Mouse (Mus musculus) liver, adult 2 months (tissue): Measurements from ENCODE around the gene Il4i1. TPM values are rescaled to one million over a fixed set of nuclear protein-coding genes. Genes with fewer than 3 reads are reported as not detected.
A peak's percentile ranks its signal among the peaks of the same experiment; 100 is the strongest.

Experiments used
- DNase-seq: peaks from one replicate; pipeline ENCODE4 v3.0.0-alpha.2; 2011; ENCODE audit warnings: low read depth, low spot score; ENCODE audit errors: extremely low read depth
- H3K27ac ChIP-seq: fragments of 200-500 bp; replicated peaks from 2 replicates; pipeline ENCODE4 v1.5.1; 2012; ENCODE audit warnings: low read depth, mild to moderate bottlenecking, control low read depth, inconsistent platforms, low read length; ENCODE audit not compliant: insufficient read depth
- H3K27me3 ChIP-seq: fragments of 200-500 bp; 2 replicates; pipeline ENCODE4 v1.6.1; 2012; ENCODE audit warnings: mild to moderate bottlenecking, moderate library complexity, low read length, inconsistent platforms; ENCODE audit not compliant: control insufficient read depth, insufficient read depth
- H3K36me3 ChIP-seq: fragments of 200-500 bp; 2 replicates; pipeline ENCODE4 v1.6.1; 2012; ENCODE audit warnings: low read length, inconsistent platforms; ENCODE audit not compliant: control insufficient read depth, insufficient read depth
- H3K4me1 ChIP-seq: fragments of 200-500 bp; 2 replicates; pipeline ENCODE4 v1.6.1; 2011; ENCODE audit warnings: low read length; ENCODE audit not compliant: control insufficient read depth, insufficient read depth
- H3K4me3 ChIP-seq: fragments of 200-500 bp; 2 replicates; pipeline ENCODE4 v1.5.1; 2011; ENCODE audit warnings: low read depth, mild to moderate bottlenecking, control low read depth, low read length, moderate library complexity; ENCODE audit not compliant: insufficient read depth
- H3K79me2 ChIP-seq: fragments of 200-500 bp; 2 replicates; pipeline ENCODE4 v1.6.1; 2012; ENCODE audit warnings: inconsistent platforms, mild to moderate bottlenecking, low read length, moderate library complexity; ENCODE audit not compliant: control insufficient read depth, insufficient read depth
- H3K9ac ChIP-seq: fragments of 200-500 bp; 2 replicates; pipeline ENCODE4 v1.6.1; 2012; ENCODE audit warnings: low read depth, mild to moderate bottlenecking, control low read depth, inconsistent platforms, low read length
- CTCF ChIP-seq: fragments of 200-500 bp; IDR thresholded peaks from 2 replicates; pipeline ENCODE4 v1.5.1; 2011; ENCODE audit warnings: low read depth, low read length, control low read depth
- POLR2A ChIP-seq: fragments of 200-500 bp; IDR thresholded peaks from 2 replicates; pipeline ENCODE4 v1.6.1; 2011; ENCODE audit warnings: low read length, control low read depth; ENCODE audit not compliant: insufficient read depth; ENCODE audit errors: extremely low read depth
- WGBS: fragments of 180-500 bp; shearing (Covaris S2); methylation state at CpG from one replicate; pipeline ENCODE4 v1.1.7; 2018; 5-methylcytosine and 5-hydroxymethylcytosine counted together
- polyA plus RNA-seq: library from polyadenylated mRNA; depleted of rRNA; stranded (reverse); fragments of >200 nt; gene quantifications from 2 replicates; pipeline ENCODE4 v1.2.3, GENCODE M21; 2012
- total RNA-seq: library from RNA; depleted of rRNA; stranded (reverse); fragments of >200 nt; gene quantifications from 2 replicates; pipeline ENCODE4 v1.2.3, GENCODE M21; 2014

Gene Il4i1
- total and polyA plus RNA-seq, 2 experiments = 0.65 to 1.7 TPM

- TF ChIP-seq POLR2A (peak; percentile 73), CTCF (no peak)
- WGBS = 3% methylated on average over 45 of the region's 45 CpGs
- H3K4me3 ChIP-seq = peak overlapping the region; percentile 85
Measured at GRCm38 (mm10) chr7:44854356-44855031, 38.3 kb downstream of the Il4i1 start.

GRCm38 (mm10) chr7:44855036-44855435 lies 38.8 kb downstream of the Il4i1 start:
- peaks cover 14% of the 10 kb centered on the region; the same call in 1 of the 2 replicates for H3K79me2 ChIP-seq
- peaks cover 26% of the 10 kb centered on the region for H3K4me1 ChIP-seq
- WGBS = 11% methylated on average over 10 of the region's 10 CpGs
- H3K4me3 ChIP-seq = peak overlapping the region; percentile 85
- H3K36me3 ChIP-seq = no peaks in the 10 kb centered on the region
- TF ChIP-seq POLR2A = no peak
- H3K27ac ChIP-seq = peak overlapping the region; percentile 98
- no peaks in the 10 kb centered on the region for H3K27me3 ChIP-seq
- no peak for DNase-seq
- H3K9ac ChIP-seq = peak overlapping the region; percentile 87

More at GRCm38 (mm10) chr7:44854356-44855031, 38.3 kb downstream of the Il4i1 start:
- Histone ChIP-seq H3K27me3 (no peaks in the 10 kb centered on the region), H3K36me3 (no peaks in the 10 kb centered on the region), H3K79me2 (peaks cover 16% of the 10 kb centered on the region; the same call in 1 of the 2 replicates), H3K27ac (peak overlapping the region; percentile 98), H3K4me1 (peaks cover 26% of the 10 kb centered on the region), H3K9ac (peak overlapping the region; percentile 87)
- DNase-seq = peak; percentile 95

- H3K4me3 ChIP-seq = no peak overlapping the region
- H3K27me3 ChIP-seq = no peaks in the 10 kb centered on the region
- peak overlapping the region; percentile 68; the same call in 1 of the 2 replicates for H3K27ac ChIP-seq
- DNase-seq = no peak
- TF ChIP-seq CTCF (no peak), POLR2A (no peak)
- H3K4me1 ChIP-seq = peaks cover 16% of the 10 kb centered on the region
- WGBS = 50% methylated on average over 9 of the region's 9 CpGs
- H3K36me3 ChIP-seq = no peaks in the 10 kb centered on the region
- no peak overlapping the region for H3K9ac ChIP-seq
- H3K79me2 ChIP-seq = peaks cover 3% of the 10 kb centered on the region; the same call in 1 of the 2 replicates
Measured at GRCm38 (mm10) chr7:44856265-44856916, 40.2 kb downstream of the Il4i1 start.

GRCm38 (mm10) chr7:44857042-44857552 lies 40.9 kb downstream of the Il4i1 start, which contains the start of gene Pnkp:
TSS of gene Pnkp (plus strand) at chr7:44857139.
- H3K9ac ChIP-seq = peak within 1 kb of the TSS; percentile 86
- no peaks in the 10 kb centered on the region; the same call in 1 of the 2 replicates for H3K79me2 ChIP-seq
- TF ChIP-seq POLR2A (peak; percentile 47; the same call in 1 of the 2 replicates), CTCF (no peak)
- under 1% methylated on average over 32 of the region's 32 CpGs for WGBS
- no peaks in the 10 kb centered on the region for H3K36me3 ChIP-seq
- H3K27ac ChIP-seq = peak within 1 kb of the TSS; percentile 68
- peaks cover 14% of the 10 kb centered on the region for H3K4me1 ChIP-seq
- no peaks in the 10 kb centered on the region for H3K27me3 ChIP-seq
- peak; percentile 69 for DNase-seq
- H3K4me3 ChIP-seq = peak within 1 kb of the TSS; percentile 87

- H3K36me3 ChIP-seq = no peaks in the 10 kb centered on the region
- H3K4me3 ChIP-seq = no peak overlapping the region; the same call in 1 of the 2 replicates
- 19% methylated on average over 8 of the region's 8 CpGs for WGBS
- H3K79me2 ChIP-seq = no peaks in the 10 kb centered on the region
- TF ChIP-seq CTCF (no peak), POLR2A (no peak)
- H3K27ac ChIP-seq = peak overlapping the region; percentile 14; the same call in 1 of the 2 replicates
- H3K27me3 ChIP-seq = no peaks in the 10 kb centered on the region
- H3K4me1 ChIP-seq = peaks cover 14% of the 10 kb centered on the region
- DNase-seq = peak; percentile 66
- H3K9ac ChIP-seq = peak overlapping the region; percentile 16; the same call in 1 of the 2 replicates
Measured at GRCm38 (mm10) chr7:44857905-44858304, 41.7 kb downstream of the Il4i1 start.
